In the genomic region with DNA sequence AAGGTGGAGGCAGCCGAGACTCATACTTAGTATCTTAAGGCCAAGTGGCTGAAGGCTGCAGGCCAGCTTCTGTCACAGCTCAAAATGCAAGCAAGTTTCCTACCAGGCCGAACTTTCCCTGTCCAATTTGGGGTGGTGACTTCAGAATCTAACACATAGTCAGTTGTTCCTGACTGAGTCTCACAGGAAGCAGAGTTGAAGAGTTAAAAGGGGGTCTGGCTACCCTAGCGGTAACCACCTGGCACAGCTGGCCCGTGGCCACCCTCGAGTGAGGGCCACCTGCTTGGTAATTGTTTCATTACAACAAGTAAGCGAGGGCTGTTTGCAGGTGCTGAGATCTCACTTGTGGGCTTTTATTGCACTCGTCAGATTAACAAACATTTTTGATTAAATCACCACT, we compare ENCODE assay signal across 14 mouse cellular contexts. TPM values are rescaled to one million over a fixed set of nuclear protein-coding genes. Genes with fewer than 3 reads are reported as not detected.
A peak's percentile ranks its signal among the peaks of the same experiment; 100 is the strongest.
DNase-seq lines count a peak whose midpoint lies in the region; ATAC-seq and TF ChIP-seq lines count a peak whose summit lies in the region.
"Had no signal": no experiment of that assay in that cellular context is flagged by ENCODE, and none has a peak within 500 bp of the region (broad histone marks: within the 10 kb centered on the region; RNA-seq: fewer than 3 reads in every experiment).

No protein-coding gene starts in this region.

- H3K27me3 ChIP-seq in hindbrain, embryonic 14.5 days (ENCODE audit: control insufficient read depth, insufficient read depth, low read length) = no peaks in the 10 kb centered on the region
- H3K27me3 ChIP-seq in hindbrain, embryonic 16.5 days (replicated peaks; ENCODE audit: control insufficient read depth, insufficient read depth, low read length) = no peaks in the 10 kb centered on the region
- H3K27me3 ChIP-seq in thymus, adult 2 months (ENCODE audit: control insufficient read depth, insufficient read depth, low read length) = no peaks in the 10 kb centered on the region

- 53% methylated on average over 7 of the region's 7 CpGs for WGBS in hindbrain, embryonic 14.5 days
- WGBS in hindbrain, embryonic 16.5 days = 54% methylated on average over 7 of the region's 7 CpGs
- 24% methylated on average over 7 of the region's 7 CpGs for WGBS in thymus, adult 2 months

- H3K4me2 ChIP-seq in hindbrain, embryonic 14.5 days (replicated peaks) = no peak overlapping the region
- H3K4me2 ChIP-seq in hindbrain, embryonic 16.5 days (ENCODE audit: low read length) = no peak overlapping the region

- DNase-seq in cerebellum, adult 9-11 months = peak; percentile 59
- no peak for DNase-seq in cerebellum, adult 8-10 months
- DNase-seq in hindbrain, embryonic 14.5 days (ENCODE audit: low spot score) = peak; percentile 44
- peak; percentile 28 for DNase-seq in thymus, postnatal 14 days
- DNase-seq in thymus, adult 2 months = no peak
- no peak for DNase-seq in right cerebral cortex, postnatal 25 days
- no peak for DNase-seq in Muller cell, postnatal 12 days (ENCODE audit: inconsistent ontology term)
- DNase-seq: adrenal gland, adult 2 months; heart, adult 2 months; kidney, adult 11 months; lung, postnatal 10 days; right cerebral cortex, postnatal 4 days had no signal

- no peaks in the 10 kb centered on the region for H3K9me3 ChIP-seq in hindbrain, embryonic 14.5 days (ENCODE audit: control insufficient read depth, low read length)
- H3K9me3 ChIP-seq in hindbrain, embryonic 16.5 days (ENCODE audit: control insufficient read depth, low read length) = no peaks in the 10 kb centered on the region

- no peaks in the 10 kb centered on the region for H3K36me3 ChIP-seq in hindbrain, embryonic 14.5 days (replicated peaks; ENCODE audit: control insufficient read depth, insufficient read depth)
- no peaks in the 10 kb centered on the region for H3K36me3 ChIP-seq in hindbrain, embryonic 16.5 days (ENCODE audit: control insufficient read depth, insufficient read depth, low read length)
- H3K36me3 ChIP-seq in thymus, adult 2 months (ENCODE audit: control insufficient read depth, insufficient read depth, low read length) = no peaks in the 10 kb centered on the region

- no peak overlapping the region for H3K4me3 ChIP-seq in hindbrain, embryonic 14.5 days (replicated peaks; ENCODE audit: low read length)
- H3K4me3 ChIP-seq in hindbrain, embryonic 16.5 days (ENCODE audit: low read length) = no peak overlapping the region
- no peak overlapping the region for H3K4me3 ChIP-seq in thymus, adult 2 months (ENCODE audit: control insufficient read depth, insufficient read depth, low read length)
- H3K4me3 ChIP-seq: heart, adult 2 months had no signal

- no peak for TF ChIP-seq CTCF in thymus, adult 2 months (IDR thresholded peaks at IDR 0.05; ENCODE audit: borderline replicate concordance, control insufficient read depth, extremely low read depth, insufficient read depth, low read length, poor library complexity)

- no peak overlapping the region for H3K9ac ChIP-seq in hindbrain, embryonic 14.5 days
- H3K9ac ChIP-seq in hindbrain, embryonic 16.5 days (ENCODE audit: low read depth, low read length) = no peak overlapping the region
- H3K9ac ChIP-seq: liver, embryonic 14.5 days had no signal

- H3K27ac ChIP-seq in hindbrain, embryonic 14.5 days = no peak overlapping the region
- no peak overlapping the region; the same call in 1 of the 2 replicates for H3K27ac ChIP-seq in hindbrain, embryonic 16.5 days (ENCODE audit: low read depth, low read length)
- H3K27ac ChIP-seq in thymus, adult 2 months (ENCODE audit: control insufficient read depth, insufficient read depth, low read length) = no peak overlapping the region
- H3K27ac ChIP-seq: heart, adult 2 months; liver, embryonic 14.5 days had no signal

- peaks cover 53% of the 10 kb centered on the region for H3K4me1 ChIP-seq in hindbrain, embryonic 14.5 days (replicated peaks; ENCODE audit: control insufficient read depth, insufficient read depth, low read length)
- peaks cover 41% of the 10 kb centered on the region for H3K4me1 ChIP-seq in hindbrain, embryonic 16.5 days (ENCODE audit: control insufficient read depth, insufficient read depth, low read depth, low read length)
- peaks cover 17% of the 10 kb centered on the region for H3K4me1 ChIP-seq in thymus, adult 2 months (replicated peaks; ENCODE audit: control insufficient read depth, insufficient read depth, low read length)

- TF ChIP-seq POLR2A in thymus, adult 2 months (IDR thresholded peaks at IDR 0.05; ENCODE audit: control insufficient read depth, extremely low read depth, insufficient read depth, low read length, poor library complexity) = no peak

- no peak for ATAC-seq in hindbrain, embryonic 14.5 days (ENCODE audit: low FRiP score)
- no peak for ATAC-seq in hindbrain, embryonic 16.5 days

RNA-seq across cellular contexts. Expression of gene Ccdc167, which starts 4.3 kb away (rescaled TPM):
- 13.5 and 13.6 TPM in 2 replicates for polyA plus RNA-seq in hindbrain, embryonic 14.5 days (2014; fragmentation: Nextera tagmentation; extraction: Ambion mirVana)
- polyA plus RNA-seq in hindbrain, embryonic 16.5 days (2015; fragmentation: Nextera tagmentation; extraction: Ambion mirVana) = 9.3 and 11.1 TPM in 2 replicates
- polyA plus RNA-seq in thymus, adult 2 months (2012; rRNA removed) = 15.1 and 17.7 TPM in 2 replicates

RNA-seq across cellular contexts. Expression of gene Cmtr1, which starts 52.2 kb away (rescaled TPM):
- polyA plus RNA-seq in hindbrain, embryonic 14.5 days (2014; fragmentation: Nextera tagmentation; extraction: Ambion mirVana) = 103 and 109 TPM in 2 replicates
- polyA plus RNA-seq in hindbrain, embryonic 16.5 days (2015; fragmentation: Nextera tagmentation; extraction: Ambion mirVana) = 106 and 117 TPM in 2 replicates
- 46.4 and 53.9 TPM in 2 replicates for polyA plus RNA-seq in thymus, adult 2 months (2012; rRNA removed)

Comparison
In these comparisons a context has a peak if more than half of its experiments do, and no peak if none do; other contexts are left out.
1. DNase-seq: peak in cerebellum, adult 9-11 months (single experiment), hindbrain, embryonic 14.5 days (single experiment) and thymus, postnatal 14 days (single experiment); none in cerebellum, adult 8-10 months (single experiment), thymus, adult 2 months (single experiment), right cerebral cortex, postnatal 25 days (single experiment) and Muller cell, postnatal 12 days (single experiment).